Mouse (Mus musculus) large intestine, adult 2 months (tissue): ENCODE results near the gene Plce1. TPM values are rescaled to one million over a fixed set of nuclear protein-coding genes. Genes with fewer than 3 reads are reported as not detected.
"Not testable (repeated sequence)": the region's sequence is repeated elsewhere in the genome, so short reads cannot be mapped to it uniquely, and the experiment has no call there.

ENCODE experiments used
- DNase-seq: peaks from one replicate; pipeline ENCODE4 v3.0.0-alpha.2; 2012; ENCODE audit warnings: low read depth, low spot score
- WGBS: fragments of 180-500 bp; shearing (Covaris S2); methylation state at CpG from one replicate; pipeline ENCODE4 v1.1.7; 2018; 5-methylcytosine and 5-hydroxymethylcytosine counted together
- polyA plus RNA-seq: library from polyadenylated mRNA; depleted of rRNA; stranded (reverse); fragments of >200 nt; gene quantifications from 2 replicates; pipeline ENCODE4 v1.2.3, GENCODE M21; 2012

The Plce1 gene
- polyA plus RNA-seq, 1 experiment: 3.5 TPM

- no peak for DNase-seq
- WGBS: 67% methylated on average over 4 of the region's 4 CpGs
These were observed 6.6 kb downstream of the Plce1 start for GRCm38 (mm10) chr19:38487501-38487900.

DNA sequence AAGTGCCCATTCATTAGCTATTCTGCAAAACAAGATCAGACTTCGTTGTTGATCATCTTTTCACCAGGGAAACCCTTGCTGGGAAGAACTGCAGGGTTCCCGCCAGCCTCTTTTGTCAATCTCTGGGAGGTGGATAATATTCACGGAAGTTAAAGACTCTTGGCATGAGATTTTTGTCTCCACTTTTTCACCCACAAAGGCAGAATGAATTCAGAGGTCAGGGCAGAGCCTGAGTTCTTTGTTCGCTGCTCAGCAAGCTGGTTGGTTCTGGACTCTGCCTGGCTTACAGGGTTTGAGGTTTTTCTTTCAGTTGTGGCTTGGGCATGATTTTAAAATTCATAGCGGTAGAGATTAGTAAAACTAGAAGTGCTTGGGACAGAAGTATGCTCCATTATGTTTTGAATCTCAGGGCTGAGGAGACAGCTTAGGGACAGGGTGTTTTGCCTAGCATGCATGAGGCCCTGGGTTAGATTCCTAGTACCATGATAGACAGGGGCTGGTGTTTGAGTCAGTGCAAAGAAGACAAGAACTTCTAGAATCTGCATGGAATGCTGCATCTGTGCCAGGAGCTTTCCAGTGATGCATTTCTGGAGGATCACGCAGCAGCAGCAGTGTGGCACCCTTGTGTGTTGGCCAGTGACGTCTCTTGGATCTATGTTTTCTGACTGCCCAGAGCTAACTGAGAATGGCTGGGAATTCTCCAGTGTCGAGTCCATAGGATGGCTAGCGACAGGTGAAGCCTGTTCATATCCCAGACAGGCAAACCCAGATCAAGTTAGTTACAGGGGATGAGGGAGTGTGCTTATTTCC, 7.4 kb downstream of the Plce1 start:
- WGBS: 81% methylated on average over 9 of the region's 9 CpGs
- DNase-seq: no peak

GRCm38 (mm10) chr19:38498233-38498632, 17.3 kb downstream of the Plce1 start:
- WGBS: 81% methylated on average over 5 of the region's 5 CpGs
- DNase-seq: no peak

- no peak for DNase-seq
- WGBS: 9% methylated on average over 3 of the region's 3 CpGs
These were observed 23.7 kb downstream of the Plce1 start for GRCm38 (mm10) chr19:38504597-38504996.

- no peak for DNase-seq
- WGBS: 88% methylated on average over 7 of the region's 7 CpGs
These were observed 25.2 kb downstream of the Plce1 start for GRCm38 (mm10) chr19:38506131-38506530.

DNA sequence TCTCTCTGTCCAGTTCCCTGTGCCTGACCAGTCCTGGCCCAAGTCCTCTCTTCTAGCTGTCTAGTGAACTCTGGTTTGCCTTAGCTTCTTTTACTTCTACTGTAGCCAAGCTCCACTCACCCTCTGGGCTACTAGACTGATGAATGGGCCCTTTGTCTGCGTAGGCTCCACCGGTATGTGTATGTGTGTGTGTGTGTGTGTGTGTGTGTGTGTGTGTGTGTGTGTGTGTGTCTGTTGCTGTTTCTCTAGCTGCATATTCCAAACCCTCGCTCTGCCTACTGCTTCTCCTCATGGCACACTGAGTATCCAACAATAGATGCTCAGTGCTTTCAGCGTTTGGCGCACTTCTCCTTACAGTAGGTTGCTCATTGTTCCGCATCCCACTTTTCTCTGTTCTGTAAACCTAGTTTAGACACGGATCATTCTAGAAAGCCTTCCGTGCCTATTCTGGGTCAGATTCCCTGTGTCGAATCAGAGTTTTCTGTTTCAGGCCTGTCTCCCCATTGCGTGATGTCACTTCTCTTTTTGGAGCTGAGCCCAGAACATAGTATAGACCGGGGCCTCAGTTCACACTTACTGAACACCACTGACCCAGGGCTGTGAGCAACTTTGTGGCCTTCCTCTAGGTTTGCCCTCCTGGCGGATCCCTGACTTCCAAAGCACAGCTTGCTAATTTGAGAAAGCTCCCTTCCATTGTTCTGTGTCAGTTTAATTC, 26.5 kb downstream of the Plce1 start:
- DNase-seq: no peak
- 78% methylated on average over 12 of the region's 12 CpGs for WGBS

- WGBS: 66% methylated on average over 9 of the region's 9 CpGs
- no peak for DNase-seq
These were observed 27.2 kb downstream of the Plce1 start for GRCm38 (mm10) chr19:38507966-38508625.

DNA sequence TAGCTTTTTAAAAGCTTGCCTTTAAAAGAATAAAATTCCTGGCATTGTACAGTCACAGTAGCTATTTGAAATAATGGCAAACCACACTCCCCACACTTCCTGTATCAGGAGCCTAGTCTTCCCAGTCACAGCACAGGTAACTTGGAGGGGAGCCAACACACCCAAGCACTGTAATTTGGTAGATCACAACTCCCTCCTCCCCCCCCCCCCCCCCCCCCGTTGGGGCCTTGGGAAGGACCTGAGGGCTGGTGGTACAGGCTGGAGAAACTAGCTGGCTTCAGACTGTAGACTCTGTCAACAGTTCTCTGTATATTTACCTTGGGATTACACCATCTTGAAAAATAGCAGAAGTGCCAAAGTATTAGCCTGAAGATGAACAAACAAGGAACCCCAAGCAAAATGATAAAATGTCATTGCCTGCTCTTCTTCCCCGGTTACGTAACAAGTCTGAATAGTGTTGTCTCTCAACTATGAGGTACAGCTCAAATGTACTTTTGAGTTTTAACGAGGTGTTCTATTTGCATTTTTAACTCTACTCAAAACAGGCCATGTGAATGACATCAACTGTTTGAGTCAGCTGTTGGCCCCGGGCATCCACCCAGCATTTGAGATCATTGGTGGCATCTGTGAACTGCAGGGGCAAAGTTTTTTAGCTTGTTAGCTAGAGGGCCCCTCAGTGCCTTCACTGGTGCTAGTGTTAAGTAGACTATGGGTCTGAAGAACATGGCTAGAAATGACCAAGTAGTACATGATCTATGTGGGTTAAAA, 33.7 kb downstream of the Plce1 start:
- no peak for DNase-seq

GRCm38 (mm10) chr19:38526855-38527254, 45.9 kb downstream of the Plce1 start:
- DNase-seq: no peak
- 69% methylated on average over 3 of the region's 3 CpGs for WGBS

More for the DNA sequence above, 33.7 kb downstream of the Plce1 start:
- 53% methylated on average over 5 of the region's 5 CpGs for WGBS

GRCm38 (mm10) chr19:38527475-38527874, 46.6 kb downstream of the Plce1 start:
- DNase-seq: no peak
- WGBS: 72% methylated on average over 3 of the region's 3 CpGs

GRCm38 (mm10) chr19:38533230-38533629, 52.3 kb downstream of the Plce1 start:
- no peak for DNase-seq
- WGBS: 43% methylated on average over 5 of the region's 5 CpGs

- no peak for DNase-seq
- 69% methylated on average over 3 of the region's 3 CpGs for WGBS
These were observed 58.4 kb downstream of the Plce1 start for GRCm38 (mm10) chr19:38539338-38539737.

DNA sequence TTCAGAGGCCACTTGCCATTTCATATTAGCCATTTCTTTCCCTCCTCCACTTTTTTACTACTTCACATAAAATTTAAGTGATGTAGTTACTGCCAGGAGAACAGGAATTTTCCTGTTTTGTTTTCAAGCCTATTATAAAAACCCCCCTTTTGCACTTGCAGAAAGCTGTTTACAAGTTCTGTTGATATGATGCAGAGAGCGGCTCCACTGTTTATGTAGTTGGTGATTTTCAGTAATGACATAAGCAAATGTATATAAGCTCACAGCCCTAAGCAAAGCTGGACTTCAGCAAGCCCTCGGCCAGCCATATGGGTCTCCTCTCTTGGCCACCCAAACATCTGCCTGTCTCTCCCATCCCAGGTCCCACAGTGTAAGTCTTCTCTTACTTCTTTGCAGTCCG, 59.6 kb downstream of the Plce1 start:
- DNase-seq: no peak
- 70% methylated on average over 3 of the region's 3 CpGs for WGBS

- WGBS: 85% methylated on average over 8 of the region's 8 CpGs
- DNase-seq: no peak
These were observed 68.7 kb downstream of the Plce1 start for GRCm38 (mm10) chr19:38549487-38550058.

GRCm38 (mm10) chr19:38553551-38553950, 72.6 kb downstream of the Plce1 start:
- DNase-seq: no peak
- WGBS: 66% methylated on average over 2 of the region's 2 CpGs

- 24% methylated on average over 3 of the region's 3 CpGs for WGBS
- DNase-seq: no peak
These were observed 74.5 kb downstream of the Plce1 start for GRCm38 (mm10) chr19:38555399-38555798.

DNA sequence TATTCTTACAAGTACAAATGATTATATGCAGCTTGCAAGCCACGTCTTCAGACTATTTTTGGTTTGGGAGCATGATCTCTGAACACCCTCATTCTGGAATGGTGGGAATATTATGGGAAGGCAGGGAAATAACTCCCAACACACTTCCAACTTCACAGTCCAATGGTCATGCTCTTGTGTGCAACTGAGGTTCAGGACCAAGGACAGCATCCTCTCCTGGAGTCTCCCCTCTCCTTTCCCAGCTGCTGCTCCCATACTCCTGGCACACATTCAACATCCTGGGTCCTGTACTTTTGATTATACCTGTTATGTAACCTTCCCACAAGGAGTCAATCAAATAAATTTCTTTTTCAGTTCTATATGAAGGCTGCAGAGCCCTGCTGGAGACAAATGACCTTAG, 77.9 kb downstream of the Plce1 start:
- WGBS: 81% methylated on average over 1 of the region's 1 CpGs
- no peak for DNase-seq

GRCm38 (mm10) chr19:38561887-38562286, 81.0 kb downstream of the Plce1 start:
- not testable (repeated sequence) for DNase-seq
- WGBS: 82% methylated on average over 1 of the region's 1 CpGs

GRCm38 (mm10) chr19:38566156-38566555, 85.2 kb downstream of the Plce1 start:
- DNase-seq: no peak

- DNase-seq: no peak
- WGBS: 42% methylated on average over 7 of the region's 7 CpGs
These were observed 85.8 kb downstream of the Plce1 start for GRCm38 (mm10) chr19:38566752-38567151.
